Comparison of ENCODE assay signal across 8 mouse cellular contexts in the genomic region with DNA sequence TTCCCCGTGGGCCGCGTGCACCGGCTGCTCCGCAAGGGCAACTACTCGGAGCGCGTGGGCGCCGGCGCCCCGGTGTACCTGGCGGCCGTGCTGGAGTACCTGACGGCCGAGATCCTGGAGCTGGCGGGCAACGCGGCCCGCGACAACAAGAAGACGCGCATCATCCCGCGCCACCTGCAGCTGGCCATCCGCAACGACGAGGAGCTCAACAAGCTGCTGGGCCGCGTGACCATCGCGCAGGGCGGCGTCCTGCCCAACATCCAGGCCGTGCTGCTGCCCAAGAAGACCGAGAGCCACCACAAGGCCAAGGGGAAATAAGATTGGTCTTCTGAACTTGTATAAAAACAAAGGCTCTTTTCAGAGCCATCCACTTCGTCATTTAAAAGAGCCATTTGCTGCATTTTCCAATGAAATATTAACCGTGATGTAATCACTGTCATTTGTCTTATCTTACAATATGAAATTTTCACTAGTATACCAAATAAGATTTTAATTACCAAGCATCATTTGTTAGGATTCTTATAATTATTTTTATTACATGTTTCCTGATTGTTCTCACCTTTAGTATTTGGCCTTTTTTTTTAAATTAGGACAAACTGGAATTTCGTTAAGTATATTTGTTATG. TPM values are rescaled to one million over a fixed set of nuclear protein-coding genes. Genes with fewer than 3 reads are reported as not detected.
DNase-seq lines count a peak whose midpoint lies in the region; ATAC-seq and TF ChIP-seq lines count a peak whose summit lies in the region.
"Not testable (repeated sequence)": the region's sequence is repeated elsewhere in the genome, so short reads cannot be mapped to it uniquely, and the experiment has no call there.

No protein-coding gene starts in this region.

- H3K4me3 ChIP-seq in G1E (ENCODE audit: low read depth, low read length) (peak overlapping the region; percentile 64; the same call in 1 of the 2 replicates), myocyte (peak overlapping the region; percentile 27)
- peak overlapping the region; percentile 66 for H3K4me3 ChIP-seq in embryonic facial prominence, embryonic 10.5 days
- peak overlapping the region; percentile 38 for H3K4me3 ChIP-seq in forebrain, postnatal 0 days (ENCODE audit: low read depth, low read length)
- peak overlapping the region; percentile 42 for H3K4me3 ChIP-seq in hindbrain, embryonic 13.5 days
- peak overlapping the region; percentile 73 for H3K4me3 ChIP-seq in layer of hippocampus, adult 2 months
- peak overlapping the region; percentile 53 for H3K4me3 ChIP-seq in liver, postnatal 0 days (ENCODE audit: low read depth, low read length)
- peak overlapping the region; percentile 40 for H3K4me3 ChIP-seq in stomach, embryonic 16.5 days (replicated peaks; ENCODE audit: low read length)

- peaks cover 20% of the 10 kb centered on the region for H3K4me1 ChIP-seq in G1E (ENCODE audit: insufficient read depth, low read depth, low read length)
- peaks cover 26% of the 10 kb centered on the region for H3K4me1 ChIP-seq in embryonic facial prominence, embryonic 10.5 days
- H3K4me1 ChIP-seq in forebrain, postnatal 0 days (ENCODE audit: insufficient read depth): peaks cover 27% of the 10 kb centered on the region
- peaks cover 41% of the 10 kb centered on the region for H3K4me1 ChIP-seq in hindbrain, embryonic 13.5 days (replicated peaks)
- H3K4me1 ChIP-seq in liver, postnatal 0 days (ENCODE audit: insufficient read depth): peaks cover 10% of the 10 kb centered on the region
- peaks cover 33% of the 10 kb centered on the region for H3K4me1 ChIP-seq in stomach, embryonic 16.5 days (ENCODE audit: control insufficient read depth, insufficient read depth, low read length)

- not testable (repeated sequence) for H3K9me3 ChIP-seq in G1E (replicated peaks); embryonic facial prominence, embryonic 10.5 days; forebrain, postnatal 0 days (ENCODE audit: low read length); hindbrain, embryonic 13.5 days; liver, postnatal 0 days (ENCODE audit: low read length); stomach, embryonic 16.5 days (replicated peaks; ENCODE audit: control insufficient read depth, low read length)

- not testable (repeated sequence) for H3K27me3 ChIP-seq in G1E (ENCODE audit: insufficient read depth, low read length); embryonic facial prominence, embryonic 10.5 days (replicated peaks; ENCODE audit: low read depth, poor library complexity, severe bottlenecking); forebrain, postnatal 0 days (ENCODE audit: insufficient read depth, low read length); hindbrain, embryonic 13.5 days; liver, postnatal 0 days (ENCODE audit: insufficient read depth, low read length); myocyte (ENCODE audit: control insufficient read depth, insufficient read depth, insufficient read length); stomach, embryonic 16.5 days (ENCODE audit: control insufficient read depth, insufficient read depth, low read length)

- TF ChIP-seq EP300 in liver, postnatal 0 days (IDR thresholded peaks at IDR 0.05; ENCODE audit: low read depth): not testable (repeated sequence)

- not testable (repeated sequence) for DNase-seq in G1E (ENCODE audit: low spot score); embryonic facial prominence, embryonic 10.5 days (ENCODE audit: low spot score); forebrain, postnatal 0 days; layer of hippocampus, adult 2 months (ENCODE audit: low spot score in 2 of 2); liver, postnatal 0 days

- ATAC-seq in G1E (ENCODE audit: extremely low read depth, insufficient number of reproducible peaks, low FRiP score, poor library complexity, severe bottlenecking); liver, postnatal 0 days; stomach, embryonic 16.5 days (ENCODE audit: insufficient read depth, low FRiP score): not testable (repeated sequence)
- peak; percentile 3 for ATAC-seq in forebrain, postnatal 0 days
- ATAC-seq in hindbrain, embryonic 13.5 days (ENCODE audit: low FRiP score): peak; percentile 8

- not testable (repeated sequence) for TF ChIP-seq CTCF in G1E (IDR thresholded peaks at IDR 0.05; ENCODE audit: low read depth, low read length); forebrain, postnatal 0 days (IDR thresholded peaks at IDR 0.05; ENCODE audit: low read depth); layer of hippocampus, adult 2 months (conservative IDR thresholded peaks at IDR 0.05); liver, postnatal 0 days (IDR thresholded peaks at IDR 0.05; ENCODE audit: low read depth)

- peak; percentile 61 for TF ChIP-seq POLR2A in myocyte (IDR thresholded peaks at IDR 0.05; ENCODE audit: insufficient read length, low read depth)

- not testable (repeated sequence) for H3K79me2 ChIP-seq in myocyte (ENCODE audit: control insufficient read depth, insufficient read depth)

- H3ac ChIP-seq in myocyte (ENCODE audit: control insufficient read depth, insufficient read length): not testable (repeated sequence)

- not testable (repeated sequence) for H3K36me3 ChIP-seq in G1E (replicated peaks); embryonic facial prominence, embryonic 10.5 days (replicated peaks); forebrain, postnatal 0 days (ENCODE audit: insufficient read depth); hindbrain, embryonic 13.5 days; liver, postnatal 0 days (replicated peaks; ENCODE audit: insufficient read depth, low read length); myocyte (ENCODE audit: control insufficient read depth, insufficient read depth); stomach, embryonic 16.5 days (ENCODE audit: control insufficient read depth, insufficient read depth, low read length)

- H3K27ac ChIP-seq in embryonic facial prominence, embryonic 10.5 days (replicated peaks): peak overlapping the region; percentile 92
- peak overlapping the region; percentile 78 for H3K27ac ChIP-seq in forebrain, postnatal 0 days (ENCODE audit: low read depth, low read length)
- peak overlapping the region; percentile 85 for H3K27ac ChIP-seq in hindbrain, embryonic 13.5 days
- H3K27ac ChIP-seq in layer of hippocampus, adult 2 months: peak overlapping the region; percentile 64
- peak overlapping the region; percentile 88 for H3K27ac ChIP-seq in liver, postnatal 0 days (ENCODE audit: low read depth)
- H3K27ac ChIP-seq in stomach, embryonic 16.5 days (ENCODE audit: low read length): peak overlapping the region; percentile 80

- H3K9ac ChIP-seq in forebrain, postnatal 0 days; hindbrain, embryonic 13.5 days: not testable (repeated sequence)
- H3K9ac ChIP-seq in liver, postnatal 0 days (replicated peaks): peak overlapping the region; percentile 57
- H3K9ac ChIP-seq in stomach, embryonic 16.5 days (ENCODE audit: low read length): 0 out of 2 replicates have a peak overlapping the region, but pooled peaks have one; percentile 57

- peak overlapping the region; percentile 67 for H3K4me2 ChIP-seq in forebrain, postnatal 0 days (ENCODE audit: low read depth)
- peak overlapping the region; percentile 74 for H3K4me2 ChIP-seq in hindbrain, embryonic 13.5 days
- peak overlapping the region; percentile 67 for H3K4me2 ChIP-seq in liver, postnatal 0 days (ENCODE audit: low read depth, low read length)
- peak overlapping the region; percentile 77 for H3K4me2 ChIP-seq in myocyte (ENCODE audit: low read depth)
- H3K4me2 ChIP-seq in stomach, embryonic 16.5 days (ENCODE audit: low read depth, low read length): peak overlapping the region; percentile 78

- under 1% methylated on average over 15 of the region's 39 CpGs for WGBS in embryonic facial prominence, embryonic 10.5 days
- whole genome bisulfite sequencing in forebrain, postnatal 0 days: under 1% methylated on average over 5 of the region's 39 CpGs
- WGBS in hindbrain, embryonic 13.5 days: 0% methylated on average over 13 of the region's 39 CpGs
- 2% methylated on average over 5 of the region's 39 CpGs for WGBS in liver, postnatal 0 days (ENCODE audit: insufficient replicate concordance)
- under 1% methylated on average over 6 of the region's 39 CpGs for WGBS in stomach, embryonic 16.5 days

RNA-seq across cellular contexts. Expression of gene Hist1h2ad, which starts 0.5 kb away (rescaled TPM):
- total RNA-seq in G1E (2014; fragmentation: Nextera tagmentation): 5.3 and 7.3 TPM in 2 replicates
- total RNA-seq in G1E (2017): 491 and 756 TPM in 2 replicates
- 2.3 and 7.4 TPM in 2 replicates for polyA plus RNA-seq in G1E (2012)
- polyA plus RNA-seq in embryonic facial prominence, embryonic 10.5 days (2016; fragmentation: Nextera tagmentation; extraction: Ambion mirVana): 0.97 and 3.8 TPM in 2 replicates
- total RNA-seq in forebrain, postnatal 0 days (2014; rRNA removed): 204 and 274 TPM in 2 replicates
- polyA plus RNA-seq in forebrain, postnatal 0 days (2015; fragmentation: Nextera tagmentation; extraction: Ambion mirVana): 0.78 TPM in 1 of 2 replicates, not detected in the other
- polyA plus RNA-seq in hindbrain, embryonic 13.5 days (2015; fragmentation: Nextera tagmentation; extraction: Ambion mirVana): 0.61 and 2.7 TPM in 2 replicates
- total RNA-seq in layer of hippocampus, adult 2 months (2021): 10 to 100 TPM in 1 of 2 experiments, 1 to 10 TPM in 1; 5.0 to 13.0 TPM
- 2.0 and 2.6 TPM in 2 replicates for polyA plus RNA-seq in liver, postnatal 0 days (2015; fragmentation: Nextera tagmentation; extraction: Ambion mirVana)
- polyA plus RNA-seq in myocyte (2012; fragmentation: generic; extraction: Trizol): 1.6 TPM
- polyA plus RNA-seq in stomach, embryonic 16.5 days (2015; fragmentation: Nextera tagmentation; extraction: Ambion mirVana): 2.5 TPM in 2 replicates

RNA-seq across cellular contexts. Expression of gene Hist1h2bf, which starts 0.7 kb away (rescaled TPM):
- total RNA-seq in G1E (2014; fragmentation: Nextera tagmentation): 610 and 627 TPM in 2 replicates
- total RNA-seq in G1E (2017): 748 and 859 TPM in 2 replicates
- polyA plus RNA-seq in G1E (2012): 5.7 and 27.4 TPM in 2 replicates
- polyA plus RNA-seq in embryonic facial prominence, embryonic 10.5 days (2016; fragmentation: Nextera tagmentation; extraction: Ambion mirVana): 4.0 and 4.8 TPM in 2 replicates
- 226 and 289 TPM in 2 replicates for total RNA-seq in forebrain, postnatal 0 days (2014; rRNA removed)
- not detected in 2 replicates for polyA plus RNA-seq in forebrain, postnatal 0 days (2015; fragmentation: Nextera tagmentation; extraction: Ambion mirVana)
- polyA plus RNA-seq in hindbrain, embryonic 13.5 days (2015; fragmentation: Nextera tagmentation; extraction: Ambion mirVana): 1.2 and 3.0 TPM in 2 replicates
- total RNA-seq in layer of hippocampus, adult 2 months (2021): 10 to 100 TPM; 22.8 to 29.6 TPM
- 2.9 and 5.8 TPM in 2 replicates for polyA plus RNA-seq in liver, postnatal 0 days (2015; fragmentation: Nextera tagmentation; extraction: Ambion mirVana)
- polyA plus RNA-seq in myocyte (2012; fragmentation: generic; extraction: Trizol): 2.1 TPM
- 1.7 and 3.0 TPM in 2 replicates for polyA plus RNA-seq in stomach, embryonic 16.5 days (2015; fragmentation: Nextera tagmentation; extraction: Ambion mirVana)

RNA-seq across cellular contexts. Expression of gene Hist1h3d, which starts 0.9 kb away (rescaled TPM):
- 524 and 556 TPM in 2 replicates for total RNA-seq in G1E (2014; fragmentation: Nextera tagmentation)
- 92.0 and 101 TPM in 2 replicates for total RNA-seq in G1E (2017)
- 3.7 and 9.6 TPM in 2 replicates for polyA plus RNA-seq in G1E (2012)
- polyA plus RNA-seq in embryonic facial prominence, embryonic 10.5 days (2016; fragmentation: Nextera tagmentation; extraction: Ambion mirVana): 9.3 and 10.5 TPM in 2 replicates
- 73.0 and 78.9 TPM in 2 replicates for total RNA-seq in forebrain, postnatal 0 days (2014; rRNA removed)
- 0.57 and 0.80 TPM in 2 replicates for polyA plus RNA-seq in forebrain, postnatal 0 days (2015; fragmentation: Nextera tagmentation; extraction: Ambion mirVana)
- 1.6 and 2.7 TPM in 2 replicates for polyA plus RNA-seq in hindbrain, embryonic 13.5 days (2015; fragmentation: Nextera tagmentation; extraction: Ambion mirVana)
- total RNA-seq in layer of hippocampus, adult 2 months (2021): 10 to 100 TPM; 12.1 to 13.0 TPM
- 4.7 and 5.8 TPM in 2 replicates for polyA plus RNA-seq in liver, postnatal 0 days (2015; fragmentation: Nextera tagmentation; extraction: Ambion mirVana)
- polyA plus RNA-seq in myocyte (2012; fragmentation: generic; extraction: Trizol): 2.5 TPM
- 6.3 and 6.5 TPM in 2 replicates for polyA plus RNA-seq in stomach, embryonic 16.5 days (2015; fragmentation: Nextera tagmentation; extraction: Ambion mirVana)

RNA-seq across cellular contexts. Expression of gene Hist1h2bg, which starts 3.5 kb away (rescaled TPM):
- total RNA-seq in G1E (2014; fragmentation: Nextera tagmentation) (1,531 and 1,684 TPM in 2 replicates), G1E (2017) (1,342 and 1,812 TPM in 2 replicates)
- polyA plus RNA-seq in G1E (2012) (13.0 and 49.8 TPM in 2 replicates), myocyte (2012; fragmentation: generic; extraction: Trizol) (7.8 TPM)
- 7.0 and 9.8 TPM in 2 replicates for polyA plus RNA-seq in embryonic facial prominence, embryonic 10.5 days (2016; fragmentation: Nextera tagmentation; extraction: Ambion mirVana)
- 367 and 594 TPM in 2 replicates for total RNA-seq in forebrain, postnatal 0 days (2014; rRNA removed)
- 3.0 and 3.6 TPM in 2 replicates for polyA plus RNA-seq in forebrain, postnatal 0 days (2015; fragmentation: Nextera tagmentation; extraction: Ambion mirVana)
- 2.8 TPM in 2 replicates for polyA plus RNA-seq in hindbrain, embryonic 13.5 days (2015; fragmentation: Nextera tagmentation; extraction: Ambion mirVana)
- 10 to 100 TPM; 74.0 to 78.9 TPM for total RNA-seq in layer of hippocampus, adult 2 months (2021)
- 6.1 and 7.8 TPM in 2 replicates for polyA plus RNA-seq in liver, postnatal 0 days (2015; fragmentation: Nextera tagmentation; extraction: Ambion mirVana)
- 16.8 and 17.5 TPM in 2 replicates for polyA plus RNA-seq in stomach, embryonic 16.5 days (2015; fragmentation: Nextera tagmentation; extraction: Ambion mirVana)

RNA-seq across cellular contexts. Expression of gene Hist1h2ae, which starts 3.6 kb away (rescaled TPM):
- 81.0 and 140 TPM in 2 replicates for total RNA-seq in G1E (2014; fragmentation: Nextera tagmentation)
- 258 and 359 TPM in 2 replicates for total RNA-seq in G1E (2017)
- 31.2 and 48.5 TPM in 2 replicates for polyA plus RNA-seq in G1E (2012)
- polyA plus RNA-seq in embryonic facial prominence, embryonic 10.5 days (2016; fragmentation: Nextera tagmentation; extraction: Ambion mirVana): 96.8 and 97.7 TPM in 2 replicates
- total RNA-seq in forebrain, postnatal 0 days (2014; rRNA removed): 111 TPM in 2 replicates
- polyA plus RNA-seq in forebrain, postnatal 0 days (2015; fragmentation: Nextera tagmentation; extraction: Ambion mirVana): 12.5 and 23.0 TPM in 2 replicates
- 26.4 and 29.3 TPM in 2 replicates for polyA plus RNA-seq in hindbrain, embryonic 13.5 days (2015; fragmentation: Nextera tagmentation; extraction: Ambion mirVana)
- 1 to 10 TPM; 6.6 to 7.7 TPM for total RNA-seq in layer of hippocampus, adult 2 months (2021)
- 62.4 and 66.0 TPM in 2 replicates for polyA plus RNA-seq in liver, postnatal 0 days (2015; fragmentation: Nextera tagmentation; extraction: Ambion mirVana)
- polyA plus RNA-seq in myocyte (2012; fragmentation: generic; extraction: Trizol): 4.5 TPM
- polyA plus RNA-seq in stomach, embryonic 16.5 days (2015; fragmentation: Nextera tagmentation; extraction: Ambion mirVana): 34.0 and 56.1 TPM in 2 replicates
